Mouse (Mus musculus): ENCODE data around the gene Map4k4.

The Map4k4 gene

DNA sequence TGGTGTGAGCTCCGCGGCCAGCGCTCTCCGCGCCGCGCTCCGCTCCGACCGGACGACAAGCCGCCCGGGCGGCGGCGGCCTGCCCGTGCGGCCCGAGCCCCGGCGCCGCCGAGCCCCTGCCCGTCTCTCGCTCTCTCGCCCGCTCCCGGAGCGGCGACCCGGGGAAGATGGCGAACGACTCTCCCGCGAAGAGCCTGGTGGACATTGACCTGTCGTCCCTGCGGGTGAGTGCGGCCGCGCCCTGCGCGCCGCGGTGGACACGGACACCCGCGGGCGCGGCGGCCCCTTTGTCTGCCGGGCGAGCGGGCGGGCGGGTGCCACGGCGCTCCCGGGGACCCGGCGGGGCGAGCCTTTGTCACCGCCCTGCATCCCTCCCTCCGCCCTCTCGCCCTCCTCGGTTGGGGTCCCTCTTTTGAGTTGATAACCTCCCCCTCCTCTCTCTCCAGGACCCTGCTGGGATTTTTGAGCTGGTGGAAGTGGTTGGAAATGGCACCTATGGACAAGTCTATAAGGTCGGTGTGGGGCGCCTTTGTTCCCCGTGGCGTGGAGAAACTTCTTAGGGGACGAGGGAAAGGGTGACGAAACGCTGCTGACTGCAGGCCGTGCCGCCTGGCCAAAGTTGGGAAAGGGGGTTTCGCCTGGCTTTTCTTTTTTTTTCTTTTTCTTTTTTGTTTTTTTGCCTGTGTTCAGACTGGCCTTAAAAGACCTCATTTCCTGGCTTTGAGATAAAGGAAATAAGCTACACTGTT is 524 bp downstream of the Map4k4 start:
- DNase-seq: peak; percentile 21 to 66

GRCm38 (mm10) chr1:39901851-39902703 is 1.4 kb downstream of the Map4k4 start:
- DNase-seq: peak; percentile 17 to 46

- no peak for DNase-seq
Measured at GRCm38 (mm10) chr1:39902704-39903151, 2.0 kb downstream of the Map4k4 start.

- no peak for DNase-seq
Measured at GRCm38 (mm10) chr1:39904720-39905119, 4.0 kb downstream of the Map4k4 start.

GRCm38 (mm10) chr1:39906921-39907320 is 6.2 kb downstream of the Map4k4 start:
- DNase-seq: no peak

- no peak for DNase-seq
Measured at GRCm38 (mm10) chr1:39908976-39909375, 8.3 kb downstream of the Map4k4 start.

DNA sequence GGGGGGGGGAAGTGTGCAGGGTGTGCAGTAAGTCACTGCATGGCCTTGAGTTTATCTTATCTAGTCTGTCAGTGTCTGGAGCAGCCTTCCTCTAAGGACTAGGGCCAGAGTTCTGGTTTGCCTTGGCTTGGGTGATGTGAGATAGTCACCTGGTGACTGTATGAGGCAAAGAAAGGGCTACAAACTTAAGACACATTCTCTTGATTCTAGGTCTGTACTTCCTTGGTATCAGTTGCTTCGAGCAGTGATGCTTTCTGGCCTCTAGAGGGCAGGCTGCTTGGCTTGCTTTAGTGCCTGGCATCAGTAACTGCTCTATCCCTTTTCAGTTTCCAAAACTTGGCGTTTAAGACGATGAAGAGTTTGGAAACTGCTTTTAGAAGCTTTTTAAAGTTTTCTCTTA is 10.7 kb downstream of the Map4k4 start:
- DNase-seq: peak; percentile 47 to 67

- no peak for DNase-seq
Measured at GRCm38 (mm10) chr1:39913256-39913655, 12.5 kb downstream of the Map4k4 start.

DNA sequence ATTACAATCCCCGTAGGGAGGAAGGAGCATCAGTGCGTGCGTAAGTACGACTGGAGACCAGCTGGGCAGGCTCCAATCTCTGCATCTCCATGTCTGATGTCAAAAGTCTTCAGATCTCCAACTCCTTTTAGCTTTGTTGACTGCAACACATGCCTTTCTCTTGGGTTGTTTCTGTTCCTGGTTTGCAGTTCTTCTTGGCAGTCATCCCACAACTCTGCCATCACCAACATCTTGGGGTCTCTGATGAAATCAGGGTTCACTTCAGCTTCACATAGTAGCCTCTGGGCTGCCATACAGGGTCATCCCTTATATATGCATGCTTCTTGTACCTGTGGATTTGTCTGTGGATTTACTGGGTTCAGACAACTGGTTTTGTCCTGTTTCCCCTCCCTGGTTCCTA is 15.4 kb downstream of the Map4k4 start:
- no peak for DNase-seq

DNA sequence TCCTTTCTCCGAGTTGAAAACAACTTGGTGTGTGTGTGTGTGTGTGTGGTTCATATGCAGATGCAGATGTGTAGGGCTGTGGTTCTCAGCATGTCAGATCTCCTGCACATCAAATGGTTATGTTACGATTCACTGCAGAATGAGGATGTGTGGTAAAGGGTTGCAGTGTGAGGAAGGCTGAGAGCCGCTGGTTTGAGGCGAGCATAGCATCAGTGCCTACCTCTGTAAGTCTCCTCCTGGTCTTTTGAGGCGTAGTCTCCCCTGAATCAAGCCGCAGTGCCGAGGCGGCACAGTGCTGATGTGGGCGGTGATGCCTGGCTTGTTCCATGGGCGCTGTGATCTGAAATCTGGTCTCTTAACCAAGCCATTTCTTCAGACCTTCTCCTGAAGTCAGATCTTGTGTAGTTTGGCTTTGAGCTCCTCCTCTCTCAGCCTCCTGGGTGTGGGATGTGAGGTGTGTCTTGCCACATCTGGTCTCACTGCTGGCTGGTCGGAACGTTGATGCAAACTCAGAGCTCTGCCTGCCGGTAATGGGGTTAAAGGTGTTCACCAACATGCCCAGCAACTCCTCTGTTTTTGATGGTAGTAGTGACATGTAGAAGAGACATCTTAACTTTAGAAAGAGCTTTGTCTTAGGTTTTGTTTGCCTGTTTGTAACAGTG is 17.3 kb downstream of the Map4k4 start:
- no peak for DNase-seq

DNA sequence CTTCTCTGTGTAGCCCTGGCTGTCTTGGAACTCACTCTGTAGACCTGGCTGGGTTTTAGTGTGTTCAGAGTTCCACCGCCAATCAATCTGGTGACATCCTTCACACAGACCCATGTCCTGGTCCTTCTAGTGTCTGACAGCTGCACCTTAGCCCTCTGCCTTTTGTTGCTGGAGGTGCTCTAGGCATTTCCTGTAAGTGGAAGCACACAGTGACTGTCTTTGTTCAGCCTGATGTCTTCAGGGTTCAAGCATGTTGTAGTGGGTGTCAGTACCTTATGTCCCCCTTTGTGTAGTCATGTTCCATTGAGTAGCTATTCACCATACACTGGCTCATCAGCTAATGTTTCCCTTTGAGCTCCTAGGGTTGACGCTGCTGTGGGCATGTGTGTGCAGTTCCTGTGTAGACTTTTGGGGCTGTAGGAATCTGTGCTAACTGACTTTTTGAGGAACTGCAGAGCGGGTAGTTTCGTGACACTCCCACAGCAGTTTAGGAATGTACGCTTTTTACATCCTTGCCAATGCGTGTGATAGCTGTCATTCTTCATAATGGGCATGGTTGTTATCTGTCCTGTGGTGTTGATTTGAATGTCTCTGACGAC is 17.9 kb downstream of the Map4k4 start:
- DNase-seq: no peak

- no peak for DNase-seq
Measured at GRCm38 (mm10) chr1:39920616-39921015, 19.9 kb downstream of the Map4k4 start.

DNA sequence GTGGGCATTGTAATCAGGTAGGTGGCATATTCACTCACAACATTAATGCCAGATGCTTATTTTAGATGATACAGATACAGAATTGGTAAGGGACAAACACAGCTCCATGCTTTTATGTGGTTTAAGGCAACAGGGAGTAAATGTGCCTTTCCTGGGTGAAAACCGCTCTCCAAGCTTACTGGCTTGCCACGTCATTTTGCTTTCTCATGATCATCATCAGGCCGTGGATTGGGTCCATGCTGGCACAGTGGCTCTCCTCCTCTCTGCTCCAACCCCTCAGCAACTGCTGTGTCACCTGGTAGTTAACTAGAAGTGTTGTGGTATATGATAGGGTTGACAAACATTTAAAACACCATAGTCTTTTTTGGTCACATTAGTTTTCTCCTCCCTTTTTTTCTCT is 21.3 kb downstream of the Map4k4 start:
- no peak for DNase-seq

DNA sequence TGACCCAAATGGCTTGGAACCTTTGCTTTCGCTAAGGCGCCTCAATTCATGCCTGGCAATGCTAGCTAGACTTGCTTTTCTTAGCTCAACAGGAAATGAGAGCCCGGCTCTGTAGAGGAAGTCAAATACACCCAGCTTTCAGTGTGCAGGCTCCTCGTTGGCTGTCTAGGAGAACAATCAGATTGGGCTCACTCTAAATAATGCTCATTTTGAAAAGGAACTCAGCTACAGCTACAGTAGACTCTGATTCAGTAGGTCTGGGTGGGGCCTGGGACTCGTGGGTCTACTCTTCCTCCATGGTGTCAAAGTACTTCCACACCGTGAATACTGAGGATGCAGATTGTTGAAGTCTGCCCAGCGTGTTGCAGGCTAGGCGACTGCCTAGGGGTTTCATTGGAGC is 22.0 kb downstream of the Map4k4 start:
- peak; percentile 53 to 68 for DNase-seq

DNA sequence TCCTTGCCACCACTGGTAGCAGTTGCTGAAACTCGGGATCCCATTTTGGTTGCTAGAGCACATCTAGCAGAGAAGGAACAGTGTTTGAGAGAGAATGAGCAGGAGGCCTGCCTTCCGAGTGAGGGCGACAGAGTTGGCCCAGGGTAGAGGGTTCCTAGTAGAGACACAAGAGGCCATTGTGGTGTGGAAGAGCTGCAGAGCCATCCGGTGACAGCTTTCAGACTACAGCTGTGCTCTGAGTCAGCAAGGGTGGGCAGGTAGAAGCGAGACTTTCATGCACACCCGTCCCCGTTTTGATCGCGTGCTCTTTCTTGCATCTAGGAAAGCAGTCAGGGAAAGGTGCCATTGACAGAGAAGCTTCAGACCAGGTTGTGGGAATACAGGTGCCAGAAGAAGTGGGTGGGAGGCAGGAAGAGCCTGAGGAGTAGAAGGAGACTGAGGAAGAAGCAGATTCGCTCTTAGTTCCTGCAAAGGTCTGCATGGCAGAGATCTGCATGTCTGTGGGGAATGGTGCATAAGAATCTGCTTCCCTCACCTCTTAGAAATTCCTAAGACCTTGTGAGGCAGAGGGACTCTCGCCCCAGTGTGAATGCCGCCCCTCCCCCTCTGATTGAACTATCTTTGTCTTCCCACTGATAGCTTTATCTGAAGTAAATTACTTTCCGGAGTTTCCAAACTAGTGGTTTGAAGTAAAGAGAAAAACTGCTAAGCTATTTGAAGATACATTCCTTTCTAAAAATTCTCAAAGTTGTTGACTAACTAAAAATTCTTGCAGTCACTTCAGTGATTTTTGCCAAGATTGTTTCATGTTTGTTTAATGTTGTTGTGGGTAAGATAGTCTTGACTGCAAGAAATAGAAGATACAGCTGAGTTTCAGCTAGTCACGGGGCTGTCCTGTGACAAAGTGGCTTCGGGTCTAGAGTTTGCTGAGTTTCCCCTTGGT is 23.0 kb downstream of the Map4k4 start:
- DNase-seq: no peak

DNA sequence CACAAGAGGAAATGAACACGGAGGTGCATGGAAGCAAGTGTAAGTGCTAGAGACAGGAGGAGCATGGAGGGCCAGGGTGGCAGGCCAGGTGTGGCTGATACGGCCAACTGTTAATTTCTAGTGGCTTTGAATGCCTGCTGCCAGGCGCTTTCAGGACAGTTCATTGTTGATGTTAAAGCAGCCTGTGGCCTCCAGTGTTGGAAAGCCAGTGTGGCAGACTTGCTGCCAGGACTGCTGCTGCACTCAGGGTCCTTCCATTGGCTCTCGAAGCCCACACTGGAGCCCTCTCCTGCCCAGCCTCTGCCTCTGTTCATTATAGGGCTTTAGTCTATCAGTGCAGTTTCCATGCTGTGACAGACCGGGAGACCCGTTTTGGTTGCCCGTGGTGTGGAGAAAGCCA is 30.3 kb downstream of the Map4k4 start:
- no peak for DNase-seq

- no peak for DNase-seq
Measured at GRCm38 (mm10) chr1:39932216-39932739, 31.6 kb downstream of the Map4k4 start.

DNA sequence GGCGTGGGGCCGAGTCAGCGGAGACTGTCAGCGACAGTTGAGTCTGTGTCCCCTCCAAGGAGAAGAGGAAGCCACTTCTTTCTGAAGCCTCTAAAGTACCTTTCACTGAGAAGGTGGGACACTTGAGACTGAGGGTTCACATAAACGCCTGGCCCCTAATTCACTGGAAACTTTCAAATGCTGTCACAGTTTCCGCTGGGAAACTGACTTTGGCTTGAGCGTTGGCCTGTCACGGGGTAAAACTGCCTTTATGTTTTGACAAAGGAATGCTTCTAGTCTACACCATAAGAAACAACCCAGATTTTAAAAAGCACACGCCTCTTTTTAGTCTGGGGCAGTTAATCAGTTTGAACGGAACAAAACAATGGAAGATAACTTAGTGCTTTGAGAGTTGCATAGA is 32.2 kb downstream of the Map4k4 start:
- DNase-seq: no peak

DNA sequence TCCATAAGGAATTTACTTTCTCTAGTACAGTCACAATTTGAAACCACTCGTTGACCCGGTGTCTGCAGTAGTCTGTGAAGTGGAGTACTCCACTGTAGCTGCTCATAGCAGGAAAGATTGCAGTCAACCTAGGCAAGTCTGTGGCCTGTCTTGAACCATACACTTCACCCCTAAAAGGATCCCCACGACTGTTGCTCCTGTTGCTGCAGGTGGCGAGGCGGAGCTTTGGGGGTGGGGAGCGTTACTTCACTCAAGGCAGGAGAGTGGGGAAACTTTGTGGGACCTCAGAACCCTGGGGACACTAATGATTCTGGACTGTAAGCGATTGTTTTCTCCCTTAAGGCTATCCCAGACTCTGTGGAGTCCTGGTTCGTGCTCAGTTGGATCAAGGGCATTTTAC is 34.2 kb downstream of the Map4k4 start:
- DNase-seq: no peak

GRCm38 (mm10) chr1:39935616-39936015 is 34.9 kb downstream of the Map4k4 start:
- DNase-seq: no peak

DNA sequence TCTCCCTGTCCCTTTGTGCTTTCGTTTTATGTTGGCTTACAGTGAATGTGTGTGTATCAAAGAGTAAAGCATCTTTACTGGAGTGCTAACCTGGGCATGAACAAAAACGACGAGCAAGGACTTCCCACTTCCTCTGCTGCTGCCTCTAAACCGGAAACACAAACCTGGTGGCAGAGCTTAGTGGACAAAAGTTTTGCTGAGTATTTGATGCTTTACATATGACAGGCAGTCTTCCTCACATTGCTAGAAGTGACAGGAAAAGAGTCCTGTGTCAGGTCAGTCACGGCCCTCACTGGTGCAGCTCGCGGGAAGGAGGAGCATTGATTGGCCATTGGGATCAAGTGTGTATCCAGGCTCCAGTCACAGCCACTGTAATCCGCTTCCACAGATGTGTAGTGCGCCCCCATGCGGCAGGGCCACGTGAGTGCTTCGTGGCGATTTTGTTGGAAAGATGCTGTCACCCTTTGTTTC is 35.7 kb downstream of the Map4k4 start:
- DNase-seq: peak; percentile 91 to 93

- no peak for DNase-seq
Measured at GRCm38 (mm10) chr1:39936934-39937333, 36.2 kb downstream of the Map4k4 start.
